Mouse (Mus musculus): ENCODE results near the gene Map1s. TPM values are rescaled to one million over a fixed set of nuclear protein-coding genes. Genes with fewer than 3 reads are reported as not detected.
"Not testable (repeated sequence)": the region's sequence is repeated elsewhere in the genome, so short reads cannot be mapped to it uniquely, and the experiment has no call there.

The Map1s gene
- polyA plus RNA-seq, 1 experiment from 2014 or later, result 54.0 TPM

DNA sequence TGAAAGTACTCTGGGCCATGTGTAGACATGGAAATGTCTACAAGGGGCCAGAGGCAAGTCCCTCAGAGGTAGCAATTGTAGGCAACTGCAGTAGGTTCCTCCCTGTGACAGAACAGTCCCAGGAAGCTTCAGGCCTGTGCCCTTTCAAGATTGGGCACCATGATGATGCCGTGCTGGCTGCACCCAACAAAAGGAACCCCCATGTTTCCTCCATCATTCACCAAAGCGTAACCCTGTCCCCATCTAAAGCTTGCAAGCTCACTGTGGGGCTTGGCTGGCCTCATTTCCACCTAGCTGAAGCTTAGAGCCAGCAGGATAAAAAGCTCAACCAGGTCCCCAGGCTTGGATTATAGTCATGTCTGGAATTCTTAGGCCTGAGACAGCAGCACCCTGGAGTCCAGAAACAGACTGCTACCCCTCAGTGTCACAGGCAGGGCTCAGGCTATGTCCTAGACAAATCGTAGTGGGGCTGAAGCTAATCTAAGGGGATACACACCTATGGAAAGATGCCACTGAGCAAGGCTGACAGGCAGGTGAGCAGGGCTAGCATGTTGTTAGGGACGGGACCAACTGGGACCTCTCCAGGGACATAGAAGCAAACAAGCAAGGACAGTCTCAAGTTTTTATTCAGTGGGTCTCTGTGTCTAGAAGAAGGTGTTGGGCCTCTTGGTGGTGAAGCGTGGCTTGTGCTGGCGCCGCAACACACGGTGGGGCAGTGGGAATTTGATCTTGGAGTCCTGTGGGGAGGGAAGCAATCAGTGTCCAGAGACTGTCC lies 10.8 kb upstream of the Map1s start:
- no peak overlapping the region for H3K4me2 ChIP-seq (ENCODE audit: low read length)
- ATAC-seq (ENCODE audit: low FRiP score, low TSS enrichment), result no peak
- peaks cover 8% of the 10 kb centered on the region for H3K4me1 ChIP-seq (ENCODE audit: control insufficient read depth, insufficient read depth, low read length)
- H3K27ac ChIP-seq (replicated peaks; ENCODE audit: low read depth, low read length), result no peak overlapping the region
- no peak for DNase-seq
- H3K27me3 ChIP-seq (ENCODE audit: control insufficient read depth, insufficient read depth, low read length), result peaks cover 45% of the 10 kb centered on the region
- H3K4me3 ChIP-seq (replicated peaks; ENCODE audit: low read depth, low read length), result no peak overlapping the region
- 91% methylated on average over 8 of the region's 8 CpGs for WGBS
- peaks cover 31% of the 10 kb centered on the region for H3K36me3 ChIP-seq (ENCODE audit: control insufficient read depth, insufficient read depth, low read length)
- no peak overlapping the region for H3K9ac ChIP-seq (replicated peaks; ENCODE audit: low read length)
- H3K9me3 ChIP-seq (ENCODE audit: control insufficient read depth, low read length), result no peaks in the 10 kb centered on the region

DNA sequence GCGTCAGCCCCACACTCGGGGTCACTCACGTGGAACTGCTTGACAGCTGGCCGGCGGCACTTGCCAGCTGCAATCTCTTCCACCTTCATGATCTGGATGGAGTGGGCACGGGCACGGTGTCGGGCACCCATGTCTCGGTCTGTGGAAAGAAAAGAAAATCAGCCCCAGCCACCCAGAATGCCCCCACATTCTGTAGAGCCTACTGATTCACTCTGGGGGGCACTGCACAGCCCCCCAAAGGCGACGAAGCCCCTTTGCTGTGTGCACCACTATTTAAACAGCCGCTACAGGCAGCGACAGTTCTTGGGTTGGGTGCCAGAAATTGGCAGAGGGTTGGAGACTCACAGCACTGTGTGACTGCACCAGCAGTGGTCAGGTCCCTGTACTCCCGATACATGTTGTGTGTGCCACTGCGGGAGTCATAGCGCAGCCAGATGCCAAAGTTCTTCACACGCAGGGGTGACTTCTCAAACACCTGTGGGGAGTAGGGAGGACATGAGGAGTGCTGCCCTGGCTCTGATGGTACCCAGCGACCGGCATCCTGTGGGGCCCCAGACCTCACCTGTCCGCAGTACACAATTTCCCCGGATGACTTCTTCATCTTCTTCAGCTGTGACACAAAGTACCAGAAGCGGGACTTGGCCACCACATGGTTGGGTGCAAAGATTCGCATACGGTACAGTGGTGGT lies 10.0 kb upstream of the Map1s start:
- peaks cover 42% of the 10 kb centered on the region for H3K27me3 ChIP-seq (ENCODE audit: control insufficient read depth, insufficient read depth, low read length)
- not testable (repeated sequence) for H3K9me3 ChIP-seq (ENCODE audit: control insufficient read depth, low read length); H3K9ac ChIP-seq (replicated peaks; ENCODE audit: low read length); ATAC-seq (ENCODE audit: low FRiP score, low TSS enrichment); H3K27ac ChIP-seq (replicated peaks; ENCODE audit: low read depth, low read length); H3K4me1 ChIP-seq (ENCODE audit: control insufficient read depth, insufficient read depth, low read length); DNase-seq
- H3K36me3 ChIP-seq (ENCODE audit: control insufficient read depth, insufficient read depth, low read length), result peaks cover 31% of the 10 kb centered on the region
- H3K4me2 ChIP-seq (ENCODE audit: low read length), result peak overlapping the region; percentile 73
- WGBS, result 77% methylated on average over 24 of the region's 24 CpGs
- H3K4me3 ChIP-seq (replicated peaks; ENCODE audit: low read depth, low read length), result peak overlapping the region; percentile 79

DNA sequence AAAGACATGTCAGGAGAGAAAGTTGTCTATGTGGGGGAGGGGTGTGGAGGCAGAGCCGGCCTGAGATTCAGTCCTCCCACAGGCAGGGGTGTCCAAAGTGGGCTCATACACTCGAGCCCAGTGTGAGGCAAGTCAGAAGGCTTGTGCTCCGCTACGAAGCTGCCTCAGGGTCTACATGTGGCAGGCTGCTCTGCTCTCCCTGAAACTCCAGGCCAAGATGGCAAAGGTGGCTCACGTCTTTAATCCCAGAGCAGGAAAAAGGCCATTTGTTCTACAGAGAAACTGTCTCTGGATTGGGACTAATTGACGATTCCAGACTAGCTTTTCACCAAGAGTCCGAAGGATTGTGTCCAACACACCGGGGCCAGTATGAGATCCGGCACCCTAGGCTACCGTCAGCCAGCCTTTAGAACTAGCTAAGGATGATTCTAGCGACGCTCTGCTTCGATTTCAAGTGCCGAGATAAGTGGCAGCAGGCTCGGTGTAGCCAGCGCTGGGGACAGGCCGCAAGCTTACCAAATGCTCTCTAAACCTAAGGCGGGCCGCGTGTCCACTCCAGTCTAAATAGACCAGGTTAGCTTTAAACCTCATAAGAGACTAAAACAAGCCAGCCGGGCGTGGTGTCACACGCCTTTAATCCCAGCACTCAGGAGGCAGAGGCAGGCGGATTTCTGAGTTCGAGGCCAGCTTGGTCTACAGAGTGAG lies 9.3 kb upstream of the Map1s start:
- Histone ChIP-seq H3K4me2 (ENCODE audit: low read length) (peak overlapping the region; percentile 73), H3K27me3 (ENCODE audit: control insufficient read depth, insufficient read depth, low read length) (peaks cover 35% of the 10 kb centered on the region), H3K4me1 (ENCODE audit: control insufficient read depth, insufficient read depth, low read length) (peaks cover 8% of the 10 kb centered on the region), H3K9me3 (ENCODE audit: control insufficient read depth, low read length) (no peaks in the 10 kb centered on the region), H3K9ac (replicated peaks; ENCODE audit: low read length) (peak overlapping the region; percentile 84), H3K36me3 (ENCODE audit: control insufficient read depth, insufficient read depth, low read length) (peaks cover 31% of the 10 kb centered on the region), H3K4me3 (replicated peaks; ENCODE audit: low read depth, low read length) (peak overlapping the region; percentile 79), H3K27ac (replicated peaks; ENCODE audit: low read depth, low read length) (peak overlapping the region; percentile 81; the same call in 1 of the 2 replicates)
- DNase-seq, result peak; percentile 31
- ATAC-seq (ENCODE audit: low FRiP score, low TSS enrichment), result no peak
- WGBS, result 3% methylated on average over 25 of the region's 25 CpGs

DNA sequence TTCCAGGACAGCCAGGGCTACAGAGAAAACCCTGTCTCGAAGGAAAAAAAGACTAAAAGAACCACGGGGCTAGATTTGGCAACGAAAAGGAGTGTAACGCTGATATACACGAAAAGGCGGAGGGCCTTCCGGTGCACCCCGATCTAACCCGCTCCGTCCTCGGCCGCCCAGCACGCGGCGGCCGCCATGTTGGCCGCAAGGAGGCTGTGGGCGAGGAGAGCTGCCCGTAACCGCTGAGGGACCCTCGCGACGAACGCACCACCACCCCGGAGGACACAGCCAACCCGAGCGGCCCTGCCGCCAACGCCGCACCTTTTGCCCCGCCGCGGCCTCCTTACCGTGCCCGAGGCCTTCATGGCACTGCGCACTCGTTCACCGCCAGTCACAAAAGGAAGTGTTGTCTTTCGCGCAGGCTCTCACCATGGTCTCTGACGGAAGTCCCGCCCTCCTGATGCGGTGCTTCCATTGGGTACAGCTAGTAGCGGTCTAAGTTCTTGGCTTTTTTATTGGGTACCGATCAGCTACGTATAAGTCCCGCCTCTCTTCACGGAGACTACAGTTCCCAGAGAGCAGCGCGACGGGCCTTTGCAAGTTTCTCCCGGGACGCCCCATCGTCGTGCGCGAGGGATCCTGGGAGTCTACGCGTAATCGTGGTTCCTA lies 8.6 kb upstream of the Map1s start, which contains the start of gene Rpl18a:
Rpl18a (minus strand) TSS at position 392 of the 660 bp plus-strand sequence.
- Histone ChIP-seq H3K27me3 (ENCODE audit: control insufficient read depth, insufficient read depth, low read length) (peaks cover 28% of the 10 kb centered on the region), H3K4me3 (replicated peaks; ENCODE audit: low read depth, low read length) (peak within 1 kb of the TSS; percentile 79), H3K9me3 (ENCODE audit: control insufficient read depth, low read length) (no peaks in the 10 kb centered on the region), H3K27ac (replicated peaks; ENCODE audit: low read depth, low read length) (peak within 1 kb of the TSS; percentile 81), H3K4me1 (ENCODE audit: control insufficient read depth, insufficient read depth, low read length) (peaks cover 8% of the 10 kb centered on the region), H3K36me3 (ENCODE audit: control insufficient read depth, insufficient read depth, low read length) (peaks cover 31% of the 10 kb centered on the region), H3K4me2 (ENCODE audit: low read length) (peak within 1 kb of the TSS; percentile 77), H3K9ac (replicated peaks; ENCODE audit: low read length) (peak within 1 kb of the TSS; percentile 84)
- peak; percentile 99 for ATAC-seq (ENCODE audit: low FRiP score, low TSS enrichment)
- under 1% methylated on average over 59 of the region's 60 CpGs for WGBS
- DNase-seq, result peak; percentile 99

DNA sequence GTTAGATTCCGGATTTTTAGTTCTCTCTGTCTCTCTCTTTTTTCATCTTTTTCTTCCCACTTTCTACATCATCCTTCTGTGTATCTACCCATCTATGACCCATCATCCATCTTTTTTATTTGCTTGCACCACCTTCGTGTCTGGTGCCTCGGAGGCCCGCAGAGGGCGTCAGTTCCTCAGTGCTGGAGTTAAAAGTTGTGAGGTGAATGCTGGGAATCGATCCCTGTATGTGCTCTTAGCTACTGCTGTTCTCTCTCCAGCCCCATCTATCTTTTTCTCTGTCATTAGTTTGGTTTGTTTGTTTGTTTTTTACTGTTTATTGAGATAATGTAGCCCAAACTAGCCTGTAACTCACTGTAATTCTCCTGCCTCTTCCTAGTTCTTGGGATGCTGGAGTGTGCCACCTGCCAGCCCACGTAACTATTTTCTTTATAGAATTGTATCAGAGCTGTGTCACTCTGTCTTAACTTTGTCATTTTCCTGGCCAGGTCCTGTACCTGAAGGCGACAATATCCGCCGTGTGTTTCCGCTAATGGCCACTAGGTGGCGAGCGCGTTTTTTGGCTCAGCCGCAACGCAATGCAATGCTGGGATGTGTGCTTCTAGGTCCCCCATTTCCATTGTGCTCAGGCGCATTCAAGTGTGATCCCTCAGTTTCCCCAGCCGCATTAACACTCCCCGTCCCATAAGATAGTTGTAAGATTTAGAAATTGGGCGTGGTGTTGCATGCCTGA lies 7.9 kb upstream of the Map1s start:
- DNase-seq (peak; percentile 95), ATAC-seq (ENCODE audit: low FRiP score, low TSS enrichment) (peak; percentile 55)
- Histone ChIP-seq H3K9ac (replicated peaks; ENCODE audit: low read length) (peak overlapping the region; percentile 84), H3K9me3 (ENCODE audit: control insufficient read depth, low read length) (no peaks in the 10 kb centered on the region), H3K4me2 (ENCODE audit: low read length) (peak overlapping the region; percentile 77), H3K4me3 (replicated peaks; ENCODE audit: low read depth, low read length) (peak overlapping the region; percentile 79), H3K4me1 (ENCODE audit: control insufficient read depth, insufficient read depth, low read length) (peaks cover 5% of the 10 kb centered on the region), H3K36me3 (ENCODE audit: control insufficient read depth, insufficient read depth, low read length) (peaks cover 31% of the 10 kb centered on the region), H3K27ac (replicated peaks; ENCODE audit: low read depth, low read length) (peak overlapping the region; percentile 63), H3K27me3 (ENCODE audit: control insufficient read depth, insufficient read depth, low read length) (peaks cover 21% of the 10 kb centered on the region)
- WGBS, result under 1% methylated on average over 20 of the region's 20 CpGs

DNA sequence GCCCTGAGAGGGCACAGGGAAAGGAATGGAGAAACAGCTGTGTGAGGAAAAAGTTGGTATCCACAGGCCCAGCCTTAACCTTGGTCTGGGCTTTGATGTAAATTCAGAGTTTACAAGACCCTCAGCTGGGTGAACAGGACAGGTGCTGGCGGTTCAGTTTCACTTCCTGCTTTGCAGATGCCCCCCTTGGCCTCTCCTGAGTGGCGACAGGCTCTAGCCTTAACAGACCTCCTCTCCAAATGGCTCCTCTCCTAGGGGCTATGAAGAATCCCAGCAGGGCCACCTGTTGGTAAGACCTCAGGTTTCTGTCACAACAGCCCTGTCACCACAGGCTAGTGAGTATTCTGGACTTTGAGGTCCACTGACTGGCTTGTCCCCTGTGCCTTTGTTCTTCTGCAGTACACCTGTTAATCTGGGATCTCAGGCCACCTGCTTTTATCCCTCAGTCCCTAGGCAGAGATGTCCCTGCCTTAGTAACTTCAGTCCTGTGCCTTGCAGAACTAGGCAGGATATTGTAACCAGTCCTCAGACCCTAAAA lies 7.0 kb upstream of the Map1s start:
- Histone ChIP-seq H3K4me2 (ENCODE audit: low read length) (no peak overlapping the region), H3K9me3 (ENCODE audit: control insufficient read depth, low read length) (no peaks in the 10 kb centered on the region), H3K9ac (replicated peaks; ENCODE audit: low read length) (no peak overlapping the region; the same call in 1 of the 2 replicates), H3K27me3 (ENCODE audit: control insufficient read depth, insufficient read depth, low read length) (peaks cover 13% of the 10 kb centered on the region; the same call in 1 of the 2 replicates), H3K4me1 (ENCODE audit: control insufficient read depth, insufficient read depth, low read length) (peaks cover 5% of the 10 kb centered on the region), H3K36me3 (ENCODE audit: control insufficient read depth, insufficient read depth, low read length) (peaks cover 22% of the 10 kb centered on the region), H3K27ac (replicated peaks; ENCODE audit: low read depth, low read length) (peak overlapping the region; percentile 5; the same call in 1 of the 2 replicates), H3K4me3 (replicated peaks; ENCODE audit: low read depth, low read length) (no peak overlapping the region)
- WGBS, result 61% methylated on average over 2 of the region's 2 CpGs
- ATAC-seq (ENCODE audit: low FRiP score, low TSS enrichment) (no peak), DNase-seq (no peak)

DNA sequence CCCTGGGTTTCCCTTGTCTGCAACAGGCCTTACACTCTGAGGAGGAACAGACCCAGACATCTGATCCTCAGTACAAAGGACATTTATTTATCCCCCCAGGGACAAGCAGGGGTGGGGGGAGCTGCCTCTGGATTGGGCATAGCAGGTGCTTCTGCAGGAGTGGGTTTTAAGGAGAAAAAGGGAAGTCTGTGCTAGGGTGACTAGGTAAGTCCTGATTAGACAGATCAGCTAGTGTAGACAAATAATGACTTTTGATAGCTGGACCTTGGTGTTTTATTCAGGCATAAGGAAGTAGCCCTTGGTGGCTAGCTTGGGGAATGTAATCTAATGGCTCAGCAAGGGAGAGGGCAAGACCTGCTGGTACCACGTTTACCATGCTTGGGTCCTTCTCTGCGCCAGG lies 6.5 kb upstream of the Map1s start:
- Histone ChIP-seq H3K4me2 (ENCODE audit: low read length) (no peak overlapping the region), H3K36me3 (ENCODE audit: control insufficient read depth, insufficient read depth, low read length) (peaks cover 17% of the 10 kb centered on the region), H3K27me3 (ENCODE audit: control insufficient read depth, insufficient read depth, low read length) (peaks cover 8% of the 10 kb centered on the region; the same call in 1 of the 2 replicates), H3K4me1 (ENCODE audit: control insufficient read depth, insufficient read depth, low read length) (peaks cover 5% of the 10 kb centered on the region), H3K27ac (replicated peaks; ENCODE audit: low read depth, low read length) (no peak overlapping the region), H3K9me3 (ENCODE audit: control insufficient read depth, low read length) (no peaks in the 10 kb centered on the region), H3K9ac (replicated peaks; ENCODE audit: low read length) (no peak overlapping the region), H3K4me3 (replicated peaks; ENCODE audit: low read depth, low read length) (no peak overlapping the region)
- 86% methylated on average over 2 of the region's 2 CpGs for WGBS
- DNase-seq (no peak), ATAC-seq (ENCODE audit: low FRiP score, low TSS enrichment) (no peak)
